Mouse (Mus musculus): ENCODE results near the gene Mtg1.

Gene Mtg1

DNA sequence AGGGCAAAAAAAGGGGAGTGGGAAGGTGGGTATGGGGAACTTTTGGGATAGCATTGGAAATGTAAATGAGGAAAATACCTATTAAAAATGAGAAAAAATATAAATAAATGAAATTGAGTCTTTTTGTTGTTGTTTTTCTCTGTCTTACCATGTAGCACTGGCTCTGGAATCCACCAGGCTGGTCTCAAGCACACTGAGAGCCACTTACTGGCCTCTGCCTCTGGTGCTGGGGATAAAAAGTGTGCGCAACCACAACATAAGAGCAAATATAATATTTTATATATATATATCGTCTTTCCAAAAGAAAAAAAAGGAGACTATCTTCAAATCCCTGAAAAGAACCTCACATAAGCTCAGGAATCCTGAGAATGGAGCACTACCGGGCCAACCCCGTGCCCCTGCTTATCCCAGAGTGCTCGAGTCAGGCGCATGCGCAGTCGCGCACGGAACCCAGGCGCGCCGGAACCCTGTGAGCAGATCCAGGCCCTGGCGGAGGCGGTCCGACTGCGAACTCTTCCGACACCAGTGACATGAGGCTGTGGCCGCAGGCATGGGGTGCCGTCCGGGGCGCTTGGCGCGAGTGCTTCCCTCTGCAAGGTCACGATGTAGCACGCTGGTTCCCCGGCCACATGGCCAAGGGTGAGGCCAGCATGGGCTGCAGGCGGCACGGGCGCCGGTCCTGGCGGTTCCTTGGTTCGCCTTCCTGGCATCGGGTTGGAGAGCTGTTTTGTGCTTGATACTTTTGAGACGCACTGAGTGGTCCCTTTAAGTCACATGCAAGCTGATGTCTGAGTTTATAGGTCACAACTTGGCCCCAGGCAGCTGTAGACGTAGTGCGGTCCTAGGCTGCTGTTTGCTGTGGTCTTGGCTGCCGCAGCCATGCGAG, at the start of gene Mtg1:
TSS of gene Mtg1 (plus strand) at position 430 of the 886 bp plus-strand sequence.
- DNase-seq, result peak; percentile 95 to 97

DNA sequence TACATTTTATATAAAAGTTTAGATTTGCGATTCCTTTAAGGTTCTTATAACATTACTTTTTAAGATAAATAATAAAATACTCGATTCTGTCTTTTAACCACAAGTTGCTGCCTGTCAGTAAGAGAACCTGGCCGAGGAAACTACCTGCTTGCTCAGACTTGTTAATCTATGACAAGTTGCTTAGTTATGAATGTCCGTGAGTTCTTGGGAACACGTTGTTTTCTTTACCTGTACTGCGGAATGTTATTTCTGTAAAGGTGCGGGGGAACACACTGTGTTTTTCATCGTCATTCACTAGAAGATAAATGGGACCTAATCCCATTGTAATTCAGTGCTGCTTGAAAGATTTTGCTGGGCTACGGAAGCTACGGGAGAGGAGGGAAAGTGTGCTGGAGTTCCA, 46.8 kb upstream of the Mtg1 start:
- DNase-seq, result no peak

DNA sequence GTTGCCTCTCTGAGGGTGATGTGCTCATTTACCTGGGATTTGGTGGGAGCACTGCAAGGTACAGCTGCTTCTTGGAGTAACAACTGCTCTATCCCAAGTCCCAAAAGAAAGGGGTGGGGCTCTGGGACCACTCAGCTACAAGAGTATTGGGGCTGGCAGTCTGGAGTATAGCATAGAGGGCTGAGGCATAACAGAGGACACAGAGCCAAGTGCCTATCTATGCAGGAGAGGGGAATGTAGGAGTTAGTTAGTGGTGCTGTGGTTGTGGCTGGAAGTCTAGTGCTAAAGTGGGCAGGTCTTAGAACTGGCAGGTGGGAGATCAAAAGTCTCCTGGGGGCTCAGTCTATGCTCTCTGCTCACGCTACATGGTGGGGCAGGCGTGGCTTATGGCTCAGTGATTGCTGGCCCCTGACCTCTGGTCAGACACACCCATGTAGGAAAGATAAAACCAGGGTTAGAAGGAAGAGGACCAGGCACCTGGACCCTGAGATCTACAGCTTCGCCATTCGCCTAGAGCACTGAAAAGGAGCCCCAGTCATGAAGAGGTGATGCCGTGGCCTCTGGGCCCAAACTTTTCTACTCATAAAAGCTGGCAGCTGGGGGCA, 44.3 kb upstream of the Mtg1 start, which contains the start of gene Prap1:
TSS of gene Prap1 (plus strand) at position 472 of the 605 bp plus-strand sequence.
- DNase-seq, result no peak

DNA sequence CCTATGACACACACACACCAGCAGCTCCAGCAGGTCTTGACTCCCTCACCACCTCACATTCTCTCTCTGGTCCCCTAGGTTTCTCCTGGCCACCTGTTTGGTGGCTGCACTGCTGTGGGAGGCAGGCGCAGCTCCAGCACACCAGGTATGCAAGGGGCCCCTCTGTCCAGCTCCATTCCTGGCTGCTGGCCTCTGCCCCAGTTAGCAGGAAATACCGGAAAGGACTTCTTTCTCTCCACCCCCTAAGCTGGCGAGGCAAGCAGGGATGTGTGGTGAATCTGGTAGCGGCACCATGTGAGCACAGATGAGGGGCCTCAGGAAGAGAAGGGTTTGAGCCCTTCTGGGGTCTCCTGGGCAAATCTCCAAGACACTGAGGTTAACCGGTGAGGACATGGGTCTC, 42.4 kb upstream of the Mtg1 start:
- DNase-seq, result peak in 1 of 2 experiments; percentile 21

DNA sequence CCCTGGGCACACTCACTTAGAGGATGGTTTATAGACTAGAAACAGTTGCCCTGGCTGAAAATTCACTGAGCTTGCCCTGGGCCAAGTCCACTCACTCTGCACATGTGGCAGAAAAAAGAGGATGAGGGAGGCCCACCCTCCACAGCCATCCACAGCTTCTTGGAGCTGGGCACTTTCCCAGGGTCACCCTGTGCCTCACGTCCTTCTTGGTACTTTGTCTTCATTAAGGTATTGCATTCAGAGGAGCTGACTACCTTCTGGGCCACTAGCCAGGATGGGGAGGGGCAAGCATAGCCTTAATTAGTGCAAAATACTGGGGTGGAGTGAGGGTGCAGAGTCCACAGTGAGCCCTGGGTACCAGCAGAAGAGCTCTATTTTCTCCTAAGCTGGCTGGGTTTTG, 41.8 kb upstream of the Mtg1 start:
- peak; percentile 91 to 93 for DNase-seq

DNA sequence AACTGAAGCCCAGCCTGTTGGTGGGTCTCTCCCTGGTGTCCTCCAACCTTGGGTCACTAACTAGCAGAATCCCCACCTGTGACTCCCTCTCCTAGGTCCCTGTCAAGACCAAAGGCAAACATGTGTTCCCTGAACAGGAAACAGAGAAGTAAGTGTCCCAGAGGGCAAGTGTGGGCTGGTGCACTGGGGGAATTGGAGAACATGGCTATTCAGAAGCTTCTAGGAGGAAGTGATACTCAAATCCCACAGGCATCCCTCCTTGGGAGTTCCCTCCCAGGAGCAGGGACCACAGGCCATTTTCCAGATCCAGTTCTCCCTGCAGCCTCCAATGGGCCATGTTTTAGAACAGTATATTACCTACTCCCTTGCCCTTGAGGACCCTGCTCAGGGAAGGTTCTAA, 41.3 kb upstream of the Mtg1 start:
- DNase-seq, result no peak

DNA sequence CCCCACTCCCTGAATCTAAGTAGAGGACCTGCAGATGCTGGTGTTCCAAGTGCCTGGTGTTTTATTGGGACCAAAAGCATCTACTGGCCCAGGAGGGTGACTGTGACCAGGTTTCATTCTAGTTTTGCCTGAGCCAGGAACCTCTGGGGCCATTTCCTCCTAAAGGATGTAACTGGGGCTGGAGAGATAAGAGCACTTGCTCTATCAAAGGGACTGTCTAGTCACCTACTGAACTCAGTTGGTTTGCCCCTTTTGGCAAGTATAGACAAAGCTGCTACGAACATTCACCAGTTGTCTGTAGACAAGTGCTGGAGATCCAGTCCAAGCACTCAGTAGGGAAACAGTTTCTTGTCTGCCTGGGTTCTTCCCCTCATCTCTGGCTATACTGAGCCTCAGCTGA, 38.9 kb upstream of the Mtg1 start:
- DNase-seq, result no peak

DNA sequence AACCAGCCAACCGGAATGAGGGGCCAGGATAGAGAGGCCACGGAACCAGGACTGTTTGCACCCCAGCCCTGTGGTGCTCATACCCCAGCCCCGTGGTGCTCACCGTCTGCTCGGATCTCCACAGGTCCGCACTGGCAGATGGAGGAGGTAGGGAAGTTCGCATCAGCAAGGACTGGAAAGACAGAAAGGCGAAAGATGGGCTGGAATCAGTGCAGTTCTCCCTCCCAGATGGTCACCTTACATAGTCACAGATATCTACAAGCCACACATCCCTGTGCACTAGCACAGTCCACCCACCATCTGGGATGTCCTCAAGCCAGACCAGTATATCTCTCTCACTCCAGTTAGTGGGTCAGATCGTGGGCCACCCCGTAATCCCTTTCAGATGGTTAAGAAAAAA, 35.9 kb upstream of the Mtg1 start:
- no peak for DNase-seq

DNA sequence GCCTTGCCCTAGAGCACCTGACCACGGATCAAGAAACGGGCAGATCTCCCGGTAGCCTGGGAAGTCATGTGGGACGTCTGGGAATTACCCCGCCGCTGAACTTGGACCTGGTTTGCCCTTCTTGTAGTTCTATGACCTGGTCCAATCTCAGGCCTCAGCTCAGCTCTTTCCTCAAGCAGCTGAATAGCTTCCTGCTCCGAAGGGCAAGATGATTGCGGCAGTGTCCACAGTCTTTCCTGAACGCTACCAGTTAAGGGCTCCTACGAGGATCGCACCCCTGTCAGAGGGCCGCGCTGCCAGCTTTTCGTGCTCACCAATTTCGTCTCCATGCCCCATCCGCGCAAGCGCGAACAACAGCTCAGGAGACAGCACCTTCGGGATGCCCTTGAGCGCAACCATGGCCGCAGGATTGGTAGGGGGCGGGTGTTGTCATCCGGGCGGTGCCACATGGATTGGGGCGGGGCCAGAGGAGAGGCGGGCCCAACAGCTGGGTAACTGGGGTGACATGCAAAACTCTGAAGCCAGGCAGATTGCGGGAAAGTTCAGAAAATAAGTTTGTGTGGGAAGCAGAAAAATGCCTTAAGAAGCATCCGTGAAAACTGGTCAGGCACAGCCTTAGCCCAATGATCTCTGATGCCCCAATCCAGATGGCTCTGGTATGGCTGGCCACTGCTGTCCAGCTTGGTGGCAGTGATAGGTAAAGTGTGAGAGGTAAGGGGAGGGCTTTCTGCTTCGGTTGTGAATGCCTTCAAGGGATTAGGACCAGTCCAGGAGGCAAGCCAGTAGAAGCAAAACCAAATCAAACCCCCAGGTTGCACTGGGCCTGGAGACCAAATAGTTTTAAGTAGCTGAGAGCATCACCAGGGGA, 35.1 kb upstream of the Mtg1 start, which contains the start of gene Fuom:
TSS of gene Fuom (minus strand) at position 449 of the 868 bp plus-strand sequence.
- peak; percentile 93 to 94 for DNase-seq

DNA sequence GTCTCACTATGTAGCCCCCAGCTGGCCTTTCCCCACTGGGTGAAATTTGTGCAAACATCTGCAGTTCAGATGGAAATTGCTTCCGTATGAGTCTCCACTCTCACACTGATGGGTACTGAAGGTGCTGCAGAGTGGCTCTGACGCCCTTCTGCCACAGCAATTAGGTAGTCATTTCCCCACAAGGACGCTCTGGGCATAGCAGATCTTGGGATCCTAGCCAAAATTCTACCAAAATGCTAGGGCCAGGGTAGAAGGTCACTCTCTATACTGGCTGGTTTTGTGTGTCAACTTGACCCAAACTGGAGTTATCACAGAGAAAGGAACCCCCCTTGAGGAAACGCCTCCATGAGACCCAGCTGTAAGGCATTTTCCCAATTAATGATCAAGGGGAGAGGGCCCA, 33.4 kb upstream of the Mtg1 start:
- no peak for DNase-seq

DNA sequence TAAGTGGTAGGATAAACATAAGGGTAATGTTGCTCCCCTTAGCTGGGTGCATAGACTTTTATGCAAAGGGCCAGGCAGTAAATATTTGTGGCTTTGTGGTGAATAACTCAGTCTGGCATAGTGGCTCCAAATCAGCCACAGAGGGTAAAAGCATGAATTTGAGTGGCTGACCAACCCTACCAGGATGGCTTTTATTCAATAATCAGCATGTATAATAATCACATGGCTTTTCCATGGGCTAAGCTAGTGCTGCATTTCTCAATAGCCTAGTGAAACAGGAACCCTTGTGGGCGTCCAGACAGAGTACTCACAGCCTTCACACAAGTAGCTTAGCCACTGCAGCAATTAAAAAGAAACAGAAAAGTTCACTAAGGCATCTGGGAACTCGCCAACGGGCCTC, 25.4 kb upstream of the Mtg1 start:
- no peak for DNase-seq

DNA sequence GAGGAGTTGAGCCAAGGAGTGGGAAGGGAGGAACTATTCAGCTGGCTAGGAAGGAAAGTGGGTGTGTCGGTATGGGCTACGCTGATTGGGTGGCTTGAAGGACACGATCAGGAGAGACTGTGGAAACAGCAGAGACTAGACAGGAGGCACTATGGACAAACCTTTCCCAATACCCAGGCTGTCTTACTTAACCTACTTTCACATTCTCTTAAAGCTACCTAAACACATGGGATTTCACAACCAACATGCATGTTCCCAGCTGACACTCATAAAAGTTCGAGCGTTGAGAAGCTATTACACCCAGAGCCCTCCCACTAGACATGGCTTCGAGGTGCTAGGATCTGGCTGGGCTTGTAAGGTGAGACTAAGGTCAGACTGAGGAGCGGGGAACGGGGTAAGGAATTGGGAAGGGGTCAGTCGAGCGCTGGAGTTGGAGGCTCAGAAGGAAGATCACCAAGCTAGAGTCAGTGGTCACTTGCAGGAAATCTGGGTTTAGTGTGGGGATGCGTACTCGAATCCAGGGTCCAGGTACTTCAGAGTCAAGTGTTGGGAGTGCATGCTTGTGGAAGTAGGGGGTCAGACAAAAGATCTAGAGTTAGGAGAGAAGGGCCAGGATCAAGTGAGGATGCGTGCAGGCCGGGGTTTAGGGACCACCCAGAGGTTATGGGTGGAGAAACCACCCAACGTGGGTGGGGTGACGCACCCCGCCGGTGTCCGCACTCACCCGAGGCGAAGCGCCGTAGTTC, 21.6 kb upstream of the Mtg1 start, which contains the start of gene Paox:
TSS of gene Paox (plus strand) at position 217 of the 746 bp plus-strand sequence.
- DNase-seq, result peak; percentile 74 to 87

DNA sequence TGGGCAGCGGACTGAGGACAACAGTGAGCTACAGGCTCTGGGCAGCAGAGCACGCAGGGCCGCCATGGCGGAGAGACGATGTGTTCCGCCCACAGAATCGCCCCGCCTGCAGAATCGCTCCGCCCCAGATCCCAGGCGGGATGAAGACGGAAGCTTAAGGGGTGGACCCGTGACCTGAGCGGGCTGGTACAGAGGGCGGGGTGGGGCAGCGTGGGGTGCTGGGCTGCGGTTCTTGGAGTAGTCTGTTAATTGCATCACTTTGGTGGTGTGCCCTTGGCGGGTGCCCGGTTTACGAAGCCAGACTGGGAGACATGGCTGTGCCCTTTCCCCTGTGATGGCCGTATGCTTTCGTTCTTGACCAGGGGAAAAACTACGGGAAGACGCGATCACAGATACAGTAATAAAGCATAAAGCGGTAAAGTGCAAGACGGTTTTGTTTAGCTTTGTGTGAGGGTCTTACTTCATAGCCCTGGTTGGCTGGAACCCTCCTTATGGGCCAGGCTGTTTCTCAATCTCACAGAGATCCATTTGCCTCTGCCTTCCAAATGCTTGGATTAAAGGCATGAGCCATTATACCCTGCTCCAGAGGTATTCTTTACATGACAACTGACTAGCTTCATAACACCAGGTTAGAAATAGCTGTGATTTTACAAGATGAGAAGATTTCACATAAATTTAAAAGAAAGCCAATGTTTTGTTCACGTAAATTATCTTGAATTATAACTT, 20.9 kb upstream of the Mtg1 start, which contains the start of gene Echs1:
TSS of gene Echs1 (minus strand) at position 148 of the 726 bp plus-strand sequence.
- DNase-seq, result peak; percentile 95 to 96

DNA sequence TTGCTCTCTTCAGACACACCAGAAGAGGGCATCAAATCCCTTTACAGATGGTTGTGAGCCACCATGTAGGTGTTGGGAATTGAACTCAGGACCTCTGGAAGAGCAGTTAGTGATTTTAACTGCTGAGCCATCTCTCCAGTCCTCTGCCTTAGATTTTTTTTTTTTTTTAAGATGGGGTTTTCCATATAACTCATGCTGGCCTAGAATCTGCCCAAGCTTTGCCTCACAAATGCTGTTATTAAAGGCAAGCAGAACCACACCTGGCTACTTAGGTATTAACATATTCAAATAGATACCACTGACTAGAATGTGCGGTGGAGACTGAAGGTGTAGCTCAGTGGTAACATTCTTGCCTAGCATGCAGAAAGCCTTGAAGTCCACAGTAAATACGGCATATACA, 16.9 kb upstream of the Mtg1 start:
- DNase-seq, result no peak

DNA sequence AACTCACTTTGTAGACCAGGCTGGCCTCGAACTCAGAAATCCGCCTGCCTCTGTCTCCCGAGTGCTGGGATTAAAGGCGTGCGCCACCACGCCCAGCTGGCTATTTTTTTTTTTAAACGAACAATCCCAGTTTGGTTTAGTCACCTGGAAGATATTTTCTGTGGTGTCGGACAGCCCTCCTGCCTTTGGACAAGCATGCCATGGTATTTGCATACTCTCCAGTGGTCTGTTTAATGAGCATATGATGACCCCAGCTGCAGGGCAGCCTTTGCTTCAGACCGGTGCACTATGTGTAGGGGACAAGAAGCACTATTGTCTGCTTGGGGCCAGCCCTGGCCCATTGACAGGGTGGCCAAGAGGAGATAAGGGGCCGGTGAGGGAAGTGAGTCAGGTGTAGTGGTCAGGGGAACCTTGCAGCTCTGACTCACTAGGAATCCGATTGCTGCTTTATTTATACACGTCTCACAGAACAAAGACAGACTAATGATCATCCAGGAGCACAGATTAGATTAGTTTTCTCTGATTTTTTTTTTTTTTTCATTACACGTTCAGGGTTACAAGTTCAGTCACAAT, 15.9 kb upstream of the Mtg1 start:
- DNase-seq, result no peak

DNA sequence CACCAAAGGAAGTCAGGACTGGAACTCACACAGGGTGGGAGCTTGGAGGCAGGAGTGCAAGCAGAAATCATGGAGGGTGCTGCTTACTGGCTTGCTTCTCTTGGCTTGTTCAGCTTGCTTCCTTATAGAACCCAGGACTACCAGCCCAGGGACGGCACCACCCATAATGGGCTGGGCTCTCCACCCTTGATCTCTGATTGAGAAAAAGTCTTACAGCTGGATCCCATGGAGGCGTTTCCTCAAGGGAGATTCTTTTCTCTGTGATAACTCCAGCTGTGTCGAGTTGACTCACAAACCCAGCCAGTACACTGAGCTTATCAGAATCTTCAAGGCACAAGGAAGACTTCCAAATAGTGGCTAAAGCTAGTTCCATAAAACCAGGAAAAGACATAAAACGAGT, 14.6 kb upstream of the Mtg1 start:
- DNase-seq, result no peak

DNA sequence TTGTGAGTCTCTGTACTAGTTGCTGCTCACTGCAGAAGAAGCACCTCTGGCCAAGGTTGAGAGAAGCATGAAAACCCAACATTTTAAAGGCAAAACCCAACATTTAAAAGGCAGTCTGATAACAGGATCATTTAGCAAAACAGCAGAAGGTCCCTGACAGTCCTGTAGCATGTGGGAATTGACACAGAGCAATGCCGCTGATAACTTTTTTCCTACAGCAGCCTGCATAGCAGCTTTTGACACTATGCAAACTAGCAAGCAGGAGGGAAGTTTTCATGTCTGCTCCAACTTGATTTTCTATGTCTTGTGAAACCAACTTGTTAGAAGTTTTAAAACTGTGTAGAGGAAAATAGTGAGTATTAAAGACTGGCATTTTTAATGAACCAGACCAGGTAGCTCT, 13.0 kb upstream of the Mtg1 start:
- DNase-seq, result no peak

DNA sequence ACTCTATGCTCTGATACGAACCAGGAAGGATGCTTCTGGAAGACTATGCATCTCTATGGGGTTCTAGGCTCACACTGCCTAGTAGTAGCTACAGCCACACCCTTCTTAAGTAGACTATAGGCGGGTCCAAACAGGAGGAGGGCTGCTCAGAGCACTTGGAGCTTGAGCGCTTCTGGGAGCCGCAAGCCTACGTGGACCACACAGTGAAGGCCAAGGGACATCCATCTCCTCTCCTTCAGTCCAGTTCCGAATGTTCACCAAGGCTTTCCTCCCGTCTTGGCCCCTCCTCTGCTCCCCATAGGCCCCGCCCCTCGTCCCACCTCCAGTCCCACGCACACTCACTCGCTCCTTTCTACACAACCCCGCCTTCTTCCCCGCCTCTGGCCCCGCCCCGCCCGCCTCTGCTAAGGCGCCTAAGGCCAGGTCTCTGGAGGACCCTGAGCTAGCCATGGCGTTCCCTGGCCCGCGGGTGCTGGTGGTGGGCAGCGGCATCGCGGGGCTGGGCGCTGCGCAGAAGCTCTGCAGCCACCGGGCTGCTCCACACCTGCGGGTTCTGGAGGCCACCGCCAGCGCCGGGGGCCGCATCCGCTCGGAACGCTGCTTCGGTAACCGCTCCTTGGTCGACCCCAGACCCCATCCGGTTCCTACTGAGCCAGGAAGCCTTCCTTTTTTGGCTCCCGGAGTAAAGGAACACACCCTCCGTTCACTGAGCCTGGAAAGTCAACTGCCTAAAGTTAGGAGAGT, 11.9 kb upstream of the Mtg1 start:
- peak; percentile 97 to 99 for DNase-seq

DNA sequence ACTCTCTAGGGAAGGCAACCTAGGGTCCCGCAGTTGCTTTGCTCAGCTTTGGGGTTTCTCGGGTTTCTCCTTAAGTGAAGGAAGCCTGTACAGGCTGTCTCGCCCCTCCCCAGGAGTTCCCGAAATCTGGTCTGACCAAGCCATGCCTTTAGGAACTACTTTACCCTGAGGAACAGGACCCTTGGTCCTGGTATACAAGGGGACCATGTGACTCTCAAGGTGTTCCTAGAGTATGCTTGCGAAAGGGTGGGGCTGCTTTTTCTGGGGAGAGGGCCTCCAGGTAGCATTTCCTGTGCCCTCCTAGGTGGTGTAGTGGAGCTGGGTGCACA, 11.4 kb upstream of the Mtg1 start:
- no peak for DNase-seq

DNA sequence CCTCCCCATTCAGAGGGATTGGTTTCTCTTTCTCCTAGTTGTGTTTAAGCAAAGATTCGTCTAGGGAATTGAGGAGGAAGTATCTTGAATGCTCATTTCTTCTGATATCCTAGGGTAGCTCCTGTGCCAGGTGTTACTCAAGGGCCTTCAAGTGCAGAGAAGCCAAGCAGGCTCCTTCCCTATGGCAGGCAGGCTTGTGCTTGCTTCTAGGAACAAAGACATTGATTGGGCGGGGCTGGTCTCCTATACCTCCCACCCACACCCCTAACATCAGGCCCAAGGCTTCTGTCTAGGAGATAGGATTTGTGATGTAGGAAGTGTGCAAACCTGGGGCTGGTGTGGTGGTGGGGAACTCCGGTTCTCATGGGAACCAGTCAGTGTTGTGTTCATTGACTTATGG, 10.4 kb upstream of the Mtg1 start:
- no peak for DNase-seq

DNA sequence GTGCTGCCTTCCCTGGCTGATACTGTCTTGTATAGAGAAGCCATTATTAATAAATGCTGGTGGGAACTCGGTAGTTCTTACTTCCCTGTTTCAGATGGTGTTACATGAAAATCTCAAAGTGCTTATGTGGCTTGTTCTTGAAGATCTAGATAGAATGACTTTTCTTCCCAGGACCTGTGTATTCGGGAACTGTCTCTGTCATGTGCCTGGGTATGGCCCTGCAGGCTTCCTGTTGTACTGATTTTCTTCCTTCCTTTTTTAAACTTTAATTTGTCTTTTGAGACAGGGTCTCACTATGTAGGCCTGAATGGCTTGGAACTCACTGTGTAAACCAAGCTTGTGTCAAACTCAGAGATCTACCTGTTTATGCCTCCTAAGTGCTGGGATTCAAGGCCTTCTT, 9.5 kb upstream of the Mtg1 start:
- DNase-seq, result no peak
